Mouse (Mus musculus) embryo, embryonic 11.5 days (tissue): ENCODE results near the gene Rpl22l1.
"Not testable (repeated sequence)": the region's sequence is repeated elsewhere in the genome, so short reads cannot be mapped to it uniquely, and the experiment has no call there.

Experiments
- DNase-seq: peaks from one replicate; pipeline ENCODE4 v3.0.0-alpha.2; 2012; ENCODE audit warnings: low read depth, low spot score

Rpl22l1 gene

GRCm38 (mm10) chr3:28836796-28837371, 31.6 kb downstream of the Rpl22l1 start:
- DNase-seq = no peak

DNA sequence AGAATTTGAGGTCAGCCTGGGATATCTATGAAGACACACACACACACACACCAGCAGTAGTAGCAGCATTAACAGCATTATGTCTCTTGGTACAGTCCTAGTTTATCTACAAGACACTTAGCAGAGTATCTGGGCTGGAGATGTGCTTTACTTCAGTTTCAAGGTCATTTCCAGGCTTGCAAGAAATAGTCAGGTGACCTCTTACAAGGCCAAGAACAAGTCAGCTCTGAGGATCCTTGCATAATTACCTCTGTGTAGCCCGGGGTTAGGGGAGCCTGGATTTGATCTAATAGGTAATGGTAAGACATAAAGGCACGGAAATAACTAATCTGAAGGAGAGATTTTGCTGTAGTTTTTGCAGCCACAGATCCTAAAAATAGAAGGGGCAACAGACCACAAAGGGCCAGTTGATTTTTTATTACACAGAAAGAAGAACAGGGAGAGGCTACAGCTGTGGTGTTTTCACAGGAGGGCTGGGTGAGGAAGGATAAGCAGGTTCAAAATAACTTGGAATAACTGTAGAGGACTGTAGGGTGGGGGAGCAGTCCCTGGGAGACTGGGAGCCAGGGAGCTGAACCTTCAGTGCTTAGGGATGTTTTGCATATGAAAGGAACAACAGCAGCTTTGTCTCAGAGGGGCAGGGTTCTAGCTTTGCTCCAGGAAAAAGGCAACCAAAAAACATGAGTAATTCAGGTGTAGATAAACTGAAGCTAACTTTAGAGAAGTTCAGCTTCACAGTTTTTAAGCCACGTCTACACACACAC, 36.8 kb downstream of the Rpl22l1 start:
- DNase-seq = no peak

- DNase-seq = no peak
Measured at GRCm38 (mm10) chr3:28843231-28843630, 38.0 kb downstream of the Rpl22l1 start.

GRCm38 (mm10) chr3:28847115-28847514, 41.9 kb downstream of the Rpl22l1 start:
- DNase-seq = no peak

DNA sequence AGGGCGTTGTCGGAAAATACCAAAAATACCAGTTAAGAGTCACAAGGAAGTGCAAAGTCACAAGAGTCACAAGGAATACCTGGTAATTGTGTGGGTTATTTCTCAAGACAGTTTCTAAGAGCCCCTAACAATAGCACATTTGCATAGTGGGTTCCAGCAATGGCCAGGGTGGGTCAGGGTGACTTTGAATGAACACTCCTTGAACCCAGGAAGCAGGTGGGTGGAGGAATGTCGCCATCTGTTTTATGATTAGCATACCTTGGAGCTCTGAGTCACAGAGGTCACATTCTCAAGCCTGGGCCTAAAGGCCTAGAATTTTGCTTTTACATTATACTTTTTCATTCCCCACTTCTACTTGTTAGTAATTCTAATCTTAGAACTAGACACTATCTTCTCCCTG, 46.9 kb downstream of the Rpl22l1 start:
- DNase-seq = not testable (repeated sequence)
